Mouse (Mus musculus) left cerebral cortex, adult 9 months (tissue): ENCODE data around the gene Vps45.
"Not testable (repeated sequence)": the region's sequence is repeated elsewhere in the genome, so short reads cannot be mapped to it uniquely, and the experiment has no call there.

ENCODE experiments used
- DNase-seq, 2 experiments: peaks; one replicate each; pipeline ENCODE4 v3.0.0; 2022; ENCODE audit warnings: low spot score in 2 of 2

Vps45 gene

GRCm38 (mm10) chr3:96078711-96079110 is 20.4 kb upstream of the Vps45 start:
- DNase-seq, result no peak

- no peak for DNase-seq
Measured at GRCm38 (mm10) chr3:96078066-96078465, 19.8 kb upstream of the Vps45 start.

GRCm38 (mm10) chr3:96072921-96073486 is 14.7 kb upstream of the Vps45 start:
- DNase-seq, result no peak

GRCm38 (mm10) chr3:96070241-96070640 is 12.0 kb upstream of the Vps45 start:
- DNase-seq, result no peak

- no peak for DNase-seq
Measured at GRCm38 (mm10) chr3:96069542-96069941, 11.3 kb upstream of the Vps45 start.

GRCm38 (mm10) chr3:96069046-96069445 is 10.8 kb upstream of the Vps45 start:
- DNase-seq, result no peak

- no peak for DNase-seq
Measured at GRCm38 (mm10) chr3:96066741-96067140, 8.5 kb upstream of the Vps45 start.

GRCm38 (mm10) chr3:96065754-96066375 is 7.6 kb upstream of the Vps45 start:
- DNase-seq, result peak; percentile 61 to 88

- DNase-seq, result no peak
Measured at GRCm38 (mm10) chr3:96065147-96065546, 6.9 kb upstream of the Vps45 start.

GRCm38 (mm10) chr3:96064217-96064616 is 6.0 kb upstream of the Vps45 start:
- DNase-seq, result no peak

- DNase-seq, result no peak
Measured at GRCm38 (mm10) chr3:96063299-96063698, 5.0 kb upstream of the Vps45 start.

GRCm38 (mm10) chr3:96060146-96060545 is 1.9 kb upstream of the Vps45 start:
- DNase-seq, result no peak

GRCm38 (mm10) chr3:96057747-96058204 is 490 bp downstream of the Vps45 start:
- DNase-seq, result peak; percentile 70 to 92

GRCm38 (mm10) chr3:96056031-96056430 is 2.2 kb downstream of the Vps45 start:
- DNase-seq, result no peak

GRCm38 (mm10) chr3:96055294-96055693 is 3.0 kb downstream of the Vps45 start:
- DNase-seq, result no peak

GRCm38 (mm10) chr3:96051839-96052238 is 6.4 kb downstream of the Vps45 start:
- DNase-seq, result peak in 1 of 2 experiments; percentile 41

- DNase-seq, result no peak
Measured at GRCm38 (mm10) chr3:96051186-96051585, 7.1 kb downstream of the Vps45 start.

- DNase-seq, result no peak
Measured at GRCm38 (mm10) chr3:96050779-96051178, 7.5 kb downstream of the Vps45 start.

- DNase-seq, result not testable (repeated sequence)
Measured at GRCm38 (mm10) chr3:96044559-96044958, 13.7 kb downstream of the Vps45 start.

GRCm38 (mm10) chr3:96043104-96043503 is 15.2 kb downstream of the Vps45 start:
- no peak for DNase-seq

GRCm38 (mm10) chr3:96041079-96041478 is 17.2 kb downstream of the Vps45 start:
- DNase-seq, result no peak

- DNase-seq, result no peak
Measured at GRCm38 (mm10) chr3:96040663-96041006, 17.6 kb downstream of the Vps45 start.

- DNase-seq, result peak in 1 of 2 experiments; percentile 24
Measured at GRCm38 (mm10) chr3:96039857-96040662, 18.2 kb downstream of the Vps45 start.
